Mouse (Mus musculus) olfactory bulb, adult 2 months (tissue): ENCODE data around the gene Pgap1.

Experiments used
- CTCF ChIP-seq: fragments of 200-500 bp; IDR thresholded peaks from 2 replicates; pipeline ENCODE4 v1.5.1; 2012; ENCODE audit warnings: low read depth, mild to moderate bottlenecking, low read length, moderate library complexity; ENCODE audit not compliant: insufficient read depth
- POLR2A ChIP-seq: fragments of 200-500 bp; IDR thresholded peaks from 2 replicates; pipeline ENCODE4 v1.6.1; 2012; ENCODE audit warnings: mild to moderate bottlenecking, low read depth, low read length, moderate library complexity; ENCODE audit not compliant: insufficient read depth

- TF ChIP-seq POLR2A (no peak), CTCF (no peak)
Observed at GRCm38 (mm10) chr1:54448833-54449232, 108.7 kb downstream of the Pgap1 start.
